Mouse (Mus musculus) liver, embryonic 14.5 days (tissue): ENCODE data around the gene Krt27.

Experiments
- CTCF ChIP-seq: IDR thresholded peaks from 2 replicates; pipeline ENCODE4 v1.5.1; 2016; ENCODE audit warnings: antibody characterized with exemption, low read depth, control low read depth
- EP300 ChIP-seq: IDR thresholded peaks from 2 replicates; pipeline ENCODE4 v1.6.1; 2016; ENCODE audit warnings: antibody characterized with exemption, low read depth

DNA sequence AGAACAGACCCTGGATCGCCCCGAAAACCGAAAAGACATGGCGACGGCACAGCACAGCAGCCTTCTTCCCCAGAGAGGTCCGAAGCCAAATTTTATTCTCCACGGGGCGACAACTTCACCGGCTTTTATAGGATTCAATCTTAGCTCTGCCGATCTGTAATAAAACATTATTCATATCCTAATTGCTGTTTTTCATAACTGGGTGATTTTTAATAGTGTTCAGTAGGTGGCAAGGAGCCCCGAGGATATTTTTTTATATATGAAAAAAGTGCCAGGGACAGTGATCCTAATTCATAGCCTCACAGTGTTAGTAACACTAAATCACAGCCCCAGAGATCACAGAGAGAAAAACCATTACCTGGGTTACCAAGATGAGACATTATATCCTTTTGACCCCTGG, 13.0 kb downstream of the Krt27 start, which contains the start of gene Krt26:
- no peak for TF ChIP-seq CTCF
- TF ChIP-seq EP300, result no peak
